Comparison of ENCODE assay signal across 8 mouse cellular contexts in genomic region chr9:76122888-76123287, GRCm38 (mm10).
DNase-seq lines count a peak whose midpoint lies in the region; ATAC-seq lines count a peak whose summit lies in the region.
"Not testable (repeated sequence)": the region's sequence is repeated elsewhere in the genome, so short reads cannot be mapped to it uniquely, and the experiment has no call there.

No protein-coding gene starts in this region.

- not testable (repeated sequence) for H3K27ac ChIP-seq in intestine, embryonic 14.5 days (ENCODE audit: low read depth)

- H3K9me3 ChIP-seq in intestine, embryonic 14.5 days (ENCODE audit: control insufficient read depth, low read length): not testable (repeated sequence)

- H3K4me3 ChIP-seq in intestine, embryonic 14.5 days (ENCODE audit: low read depth, low read length): not testable (repeated sequence)

- not testable (repeated sequence) for H3K36me3 ChIP-seq in intestine, embryonic 14.5 days (ENCODE audit: control insufficient read depth, insufficient read depth, low read length)

- H3K4me1 ChIP-seq in intestine, embryonic 14.5 days (replicated peaks; ENCODE audit: control insufficient read depth, insufficient read depth, low read length): not testable (repeated sequence)

- H3K27me3 ChIP-seq in intestine, embryonic 14.5 days (replicated peaks; ENCODE audit: control insufficient read depth, insufficient read depth, low read length): not testable (repeated sequence)

- 0 out of 2 replicates have a peak, but pooled peaks have one; percentile 36 for ATAC-seq in intestine, embryonic 14.5 days (replicated peaks; ENCODE audit: low FRiP score, low TSS enrichment, low read depth)

- not testable (repeated sequence) for H3K4me2 ChIP-seq in intestine, embryonic 14.5 days (ENCODE audit: low read length)

- 0% methylated on average over 2 of the region's 2 CpGs for WGBS in intestine, embryonic 14.5 days

- peak; percentile 83 for DNase-seq in 3T3-L1 (ENCODE audit: low read depth, low spot score)
- peak; percentile 70 for DNase-seq in adrenal gland, postnatal 14 days
- peak; percentile 81 for DNase-seq in embryo, embryonic 10.5 days (ENCODE audit: low spot score)
- DNase-seq in gastrocnemius, adult 8-10 months (ENCODE audit: low spot score in 2 of 2): peak; percentile 27 to 30
- DNase-seq in intestine, embryonic 14.5 days (ENCODE audit: low spot score): peak; percentile 71
- peak; percentile 27 for DNase-seq in left cerebral cortex, adult 11 months (ENCODE audit: low spot score)
- peak; percentile 85 for DNase-seq in lung, postnatal 36 days
- peak; percentile 58 to 72 for DNase-seq in right cerebral cortex, postnatal 10 days (ENCODE audit: low spot score in 2 of 2)

- not testable (repeated sequence) for H3K9ac ChIP-seq in intestine, embryonic 14.5 days (ENCODE audit: low read length)

Comparison
In these comparisons a context has a peak if more than half of its experiments do, and no peak if none do; other contexts are left out.
1. DNase-seq: peak in every context shown above with its lines; median percentile 85 in lung, postnatal 36 days; 83 in 3T3-L1; 81 in embryo, embryonic 10.5 days; 71 in intestine, embryonic 14.5 days; 70 in adrenal gland, postnatal 14 days; 65 in right cerebral cortex, postnatal 10 days; 28 in gastrocnemius, adult 8-10 months; 27 in left cerebral cortex, adult 11 months.